Mouse (Mus musculus): Measurements from ENCODE around the gene Rps6kb2. TPM values are rescaled to one million over a fixed set of nuclear protein-coding genes. Genes with fewer than 3 reads are reported as not detected.

Rps6kb2 gene
- total RNA-seq, 2 experiments from 2014 or later: 39.5 to 39.9 TPM

DNA sequence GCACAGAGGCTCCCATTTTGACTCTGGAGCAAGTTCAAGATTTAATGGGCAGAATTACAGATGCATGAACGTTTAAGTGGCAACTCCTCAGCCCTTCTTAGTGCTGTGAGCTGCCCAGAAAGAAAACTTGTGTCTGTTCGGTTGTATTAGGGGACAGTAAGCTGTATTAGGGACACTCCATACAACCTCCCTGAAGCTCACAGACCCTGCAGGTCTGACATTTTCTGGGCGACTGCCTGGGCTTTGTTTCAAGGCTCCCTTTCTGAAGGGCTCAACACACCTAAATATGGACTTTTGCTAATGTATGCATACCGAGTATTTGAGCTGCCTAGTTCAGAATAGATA, 361 bp upstream of the Rps6kb2 start:
- DNase-seq (ENCODE audit: low spot score in 2 of 2): no peak
- intact Hi-C loops (cut with DNase I): no loop called here

DNA sequence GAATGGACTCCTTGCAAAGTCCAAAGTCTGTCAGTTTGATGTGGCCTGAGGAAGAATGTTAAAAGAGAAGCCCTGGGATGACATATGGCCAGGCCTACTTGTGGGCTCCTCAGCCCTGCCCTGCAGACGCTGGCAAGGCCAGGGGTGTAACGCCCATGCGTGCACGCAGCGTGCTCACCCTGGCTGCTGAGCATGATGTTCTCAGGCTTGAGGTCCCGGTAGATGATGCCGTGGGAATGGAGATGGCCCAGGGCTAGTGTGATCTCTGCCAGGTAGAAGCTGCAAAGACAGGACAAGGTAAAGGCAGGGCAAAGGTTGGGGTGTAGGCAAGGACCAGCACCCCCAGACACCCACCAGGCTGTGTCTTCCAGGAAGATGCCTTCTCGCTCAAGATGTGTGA, 4.1 kb downstream of the Rps6kb2 start:
- intact Hi-C loops (cut with DNase I): no loop called here
- DNase-seq (ENCODE audit: low spot score in 2 of 2): no peak

DNA sequence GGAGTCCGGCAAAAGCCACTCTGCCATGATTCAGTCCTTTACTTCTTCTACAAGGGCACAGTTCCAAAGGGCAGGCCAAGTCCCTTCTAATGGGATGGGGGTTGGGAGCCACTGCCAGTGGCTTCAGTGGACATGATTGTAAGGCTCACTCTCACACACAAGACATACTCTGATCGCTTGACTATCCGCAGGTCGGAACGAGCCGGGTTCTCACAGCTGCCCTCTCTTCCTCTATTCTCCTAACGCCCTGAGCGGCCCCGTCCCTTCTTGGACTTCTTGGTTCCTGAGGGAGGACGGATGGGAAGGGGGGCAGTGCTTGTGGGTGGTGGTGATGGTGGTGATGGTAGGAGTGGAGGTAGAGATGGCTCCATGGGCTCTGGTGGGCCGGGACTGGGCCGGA, 6.4 kb downstream of the Rps6kb2 start:
- intact Hi-C loops (cut with DNase I): no loop called here
- DNase-seq (ENCODE audit: low spot score in 2 of 2): no peak

DNA sequence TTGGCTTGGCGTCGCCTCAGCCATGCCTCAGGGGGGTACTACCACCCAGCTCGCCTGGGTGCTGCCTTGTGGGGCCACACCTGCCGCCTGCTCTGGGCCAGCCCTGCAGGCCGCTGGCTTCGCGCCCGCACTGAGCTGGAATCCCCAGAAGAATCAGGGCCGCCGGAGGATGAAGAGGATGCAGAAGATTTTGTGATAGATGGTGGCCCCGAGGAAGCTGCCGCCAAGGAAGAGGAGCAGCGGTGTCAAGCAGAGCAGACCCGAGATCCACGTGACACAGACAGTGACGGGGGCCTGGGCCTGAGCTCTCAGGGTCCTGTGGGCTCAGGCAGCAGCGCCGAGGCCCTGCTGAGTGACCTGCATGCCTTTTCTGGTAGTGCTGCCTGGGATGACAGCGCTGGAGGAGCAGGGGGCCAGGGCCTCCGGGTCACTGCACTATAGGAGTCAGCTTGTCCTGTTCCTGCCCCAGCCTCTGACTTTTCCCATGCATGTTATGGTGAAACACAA, 7.0 kb downstream of the Rps6kb2 start:
- intact Hi-C loops (cut with DNase I): no loop called here
- DNase-seq (ENCODE audit: low spot score in 2 of 2): no peak

DNA sequence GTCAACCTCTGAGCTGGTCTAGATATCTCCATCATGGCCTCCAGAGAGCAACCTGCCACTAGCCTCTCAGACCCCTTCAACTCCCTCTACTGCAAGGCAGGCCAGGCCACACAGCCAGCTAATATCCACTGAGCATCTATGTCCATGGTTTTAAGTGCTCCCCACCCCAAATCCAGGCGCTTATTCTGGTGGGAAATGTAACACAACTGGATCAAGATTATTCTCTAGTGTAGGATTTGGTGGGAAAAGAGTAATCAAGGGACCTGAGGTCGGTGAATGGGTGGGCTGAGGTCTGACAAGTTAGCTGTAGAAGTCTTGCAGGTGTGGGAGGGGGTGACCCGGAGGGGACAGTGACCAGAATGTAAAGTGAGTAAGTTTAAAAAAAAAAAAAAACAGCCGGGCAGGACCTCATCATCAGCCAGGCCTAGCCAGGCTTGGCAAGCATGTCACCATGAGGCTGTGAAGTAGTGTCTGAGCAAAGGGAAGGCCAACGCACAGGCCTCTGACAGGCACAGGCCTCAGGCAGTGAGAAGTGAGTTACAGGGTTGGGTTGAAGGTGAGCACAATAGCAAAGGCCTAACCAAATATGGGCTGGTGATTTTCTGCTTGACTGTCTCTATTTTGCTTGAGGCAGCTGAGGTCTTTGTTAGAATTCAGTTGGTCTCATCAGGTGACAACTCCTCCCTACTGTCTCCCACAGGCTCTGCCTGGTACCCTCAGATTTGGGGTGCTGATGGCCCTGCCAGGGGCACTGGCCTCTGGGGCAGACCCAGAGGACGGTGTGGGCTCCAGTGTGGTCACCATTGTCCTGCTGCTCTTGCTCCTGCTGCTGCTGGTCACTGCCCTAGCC, 7.7 kb downstream of the Rps6kb2 start:
- no peak for DNase-seq (ENCODE audit: low spot score in 2 of 2)
- intact Hi-C loops (cut with DNase I): no loop called here

DNA sequence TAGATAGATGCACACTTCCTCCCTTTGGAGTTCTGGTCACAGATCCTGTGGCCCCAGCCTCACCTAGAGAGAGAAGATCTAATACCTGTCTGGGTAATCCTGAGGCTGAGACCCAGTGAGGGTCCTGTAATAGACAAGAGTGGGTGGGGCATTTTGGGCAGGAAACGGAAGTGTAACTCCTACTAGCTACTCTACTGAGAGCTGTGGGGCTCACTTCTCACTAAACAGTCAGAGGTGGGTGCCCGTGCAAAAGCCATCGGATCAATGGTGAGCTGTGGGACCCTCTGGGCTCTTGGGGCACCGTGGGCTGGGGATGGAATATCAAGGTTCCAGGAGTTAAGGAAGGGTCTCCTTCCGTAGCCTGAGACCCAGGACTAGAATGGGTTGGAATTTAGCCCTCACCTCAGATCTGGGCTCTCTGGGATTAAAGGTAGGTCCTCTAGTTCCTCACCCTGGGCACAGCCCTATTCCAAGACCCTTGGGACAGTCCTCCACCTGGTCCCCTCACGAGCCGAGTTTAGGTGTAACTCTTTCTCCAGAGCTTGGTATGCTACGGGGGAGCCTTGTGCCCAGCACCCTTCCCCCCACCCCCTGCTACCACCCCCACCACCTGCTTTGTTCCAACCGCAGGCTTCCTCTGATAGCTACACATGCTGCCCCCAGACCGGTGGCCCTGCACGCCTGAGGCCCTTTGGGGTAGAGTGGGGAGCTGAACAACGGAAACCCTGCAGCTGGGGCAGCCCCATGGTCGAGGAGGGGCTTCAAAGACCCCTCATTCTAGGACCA, 8.5 kb downstream of the Rps6kb2 start:
- intact Hi-C loops (cut with DNase I): no loop called here
- no peak for DNase-seq (ENCODE audit: low spot score in 2 of 2)

DNA sequence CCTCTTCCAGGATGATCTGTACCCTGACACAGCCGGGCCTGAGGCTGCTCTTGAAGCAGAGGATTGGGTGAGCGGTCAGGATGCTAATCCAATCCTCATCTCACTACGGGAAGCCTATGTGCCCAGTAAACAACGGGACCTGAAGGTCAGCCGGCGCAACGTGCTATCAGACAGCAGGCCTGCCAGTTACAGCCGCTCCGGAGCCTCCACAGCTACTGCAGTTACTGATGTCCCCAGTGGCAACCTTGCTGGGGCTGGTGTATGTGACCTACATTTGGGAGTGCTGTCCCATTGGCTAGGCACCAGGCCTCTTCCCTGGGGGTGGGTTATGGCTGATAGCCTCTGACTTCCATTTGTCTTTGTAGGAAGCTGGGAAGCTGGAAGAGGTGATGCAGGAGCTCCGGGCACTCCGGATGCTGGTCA, 9.9 kb downstream of the Rps6kb2 start, which contains the start of gene Ptprcap:
Gene Ptprcap (plus strand): TSS at position 373 of the 423 bp plus-strand sequence.
- intact Hi-C loops (cut with DNase I): no loop called here
- DNase-seq (ENCODE audit: low spot score in 2 of 2): no peak

DNA sequence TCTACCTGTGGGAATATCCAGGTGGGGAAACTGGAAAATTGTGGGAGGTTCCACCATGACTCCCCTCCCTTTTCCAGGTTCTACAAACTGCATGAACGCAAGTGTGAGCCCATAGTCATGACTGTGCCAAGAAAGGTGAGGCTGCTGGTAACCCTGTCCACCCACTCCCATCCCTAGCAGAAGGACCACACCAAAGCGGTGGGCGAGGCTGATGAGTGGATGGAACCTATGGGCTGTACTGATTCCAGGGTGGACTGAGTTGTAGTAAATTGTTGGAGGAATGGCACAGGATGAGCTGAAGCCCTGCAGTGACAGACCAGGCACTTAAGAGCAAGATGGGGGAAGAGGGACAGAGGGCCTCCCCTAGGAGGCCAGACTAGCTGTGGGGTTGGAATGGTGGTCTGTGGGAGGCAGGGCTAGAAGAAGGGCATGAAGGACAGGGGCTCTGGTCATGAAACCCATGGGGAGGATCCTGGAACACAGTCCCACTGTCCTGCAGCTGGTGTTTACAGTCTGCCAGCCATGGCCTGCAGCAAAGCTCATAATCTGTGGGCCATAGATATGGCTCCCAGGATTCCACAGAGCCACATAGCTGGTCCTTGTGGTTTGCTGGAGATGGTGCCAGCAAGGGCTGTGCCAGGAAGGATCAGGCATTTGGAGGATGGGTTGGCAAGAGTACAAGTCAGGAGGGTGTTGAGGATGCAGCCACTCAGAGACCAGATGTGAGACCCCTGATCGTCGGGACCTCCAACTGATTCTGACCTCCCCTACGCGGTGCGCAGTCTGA, 10.5 kb downstream of the Rps6kb2 start:
- no peak for DNase-seq (ENCODE audit: low spot score in 2 of 2)
- intact Hi-C loops (cut with DNase I): no loop called here

DNA sequence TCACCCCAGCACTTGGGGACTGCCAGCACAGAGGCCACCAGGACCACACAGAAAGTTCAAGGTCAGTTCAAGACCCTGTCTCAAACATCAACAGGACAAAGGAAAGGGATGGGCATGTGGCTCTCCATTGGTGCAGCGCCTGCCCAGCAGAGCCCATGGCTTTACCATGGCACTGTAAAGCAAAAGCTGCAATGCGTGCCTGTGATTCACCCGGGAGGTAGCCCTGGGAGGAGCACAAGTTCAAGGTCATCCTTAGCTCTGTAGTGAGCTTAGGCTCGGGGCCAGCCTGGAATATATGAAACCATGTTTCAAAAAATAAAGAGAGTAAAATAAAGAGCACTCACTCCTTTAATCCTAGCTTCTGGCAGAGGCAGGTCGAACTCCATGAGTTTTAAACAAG, 11.3 kb downstream of the Rps6kb2 start:
- DNase-seq (ENCODE audit: low spot score in 2 of 2): no peak
- intact Hi-C loops (cut with DNase I): no loop called here

DNA sequence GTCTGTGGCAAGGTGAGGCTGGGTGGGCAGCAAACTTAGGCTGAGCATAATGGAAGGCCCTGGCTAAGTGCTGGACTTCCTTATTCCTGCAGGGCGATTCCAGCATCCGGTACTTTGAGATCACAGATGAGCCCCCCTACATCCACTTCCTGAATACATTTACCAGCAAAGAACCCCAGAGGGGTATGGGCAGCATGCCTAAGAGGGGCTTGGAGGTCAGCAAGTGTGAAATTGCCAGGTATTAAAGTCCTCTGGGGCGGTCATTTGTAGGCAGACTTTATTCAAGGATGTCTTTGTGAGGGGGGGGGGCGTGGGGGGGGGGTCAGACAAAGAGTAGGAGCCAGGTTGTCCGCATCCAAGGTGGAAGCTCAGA, 11.7 kb downstream of the Rps6kb2 start:
- intact Hi-C loops (cut with DNase I): no loop called here
- DNase-seq (ENCODE audit: low spot score in 2 of 2): no peak

DNA sequence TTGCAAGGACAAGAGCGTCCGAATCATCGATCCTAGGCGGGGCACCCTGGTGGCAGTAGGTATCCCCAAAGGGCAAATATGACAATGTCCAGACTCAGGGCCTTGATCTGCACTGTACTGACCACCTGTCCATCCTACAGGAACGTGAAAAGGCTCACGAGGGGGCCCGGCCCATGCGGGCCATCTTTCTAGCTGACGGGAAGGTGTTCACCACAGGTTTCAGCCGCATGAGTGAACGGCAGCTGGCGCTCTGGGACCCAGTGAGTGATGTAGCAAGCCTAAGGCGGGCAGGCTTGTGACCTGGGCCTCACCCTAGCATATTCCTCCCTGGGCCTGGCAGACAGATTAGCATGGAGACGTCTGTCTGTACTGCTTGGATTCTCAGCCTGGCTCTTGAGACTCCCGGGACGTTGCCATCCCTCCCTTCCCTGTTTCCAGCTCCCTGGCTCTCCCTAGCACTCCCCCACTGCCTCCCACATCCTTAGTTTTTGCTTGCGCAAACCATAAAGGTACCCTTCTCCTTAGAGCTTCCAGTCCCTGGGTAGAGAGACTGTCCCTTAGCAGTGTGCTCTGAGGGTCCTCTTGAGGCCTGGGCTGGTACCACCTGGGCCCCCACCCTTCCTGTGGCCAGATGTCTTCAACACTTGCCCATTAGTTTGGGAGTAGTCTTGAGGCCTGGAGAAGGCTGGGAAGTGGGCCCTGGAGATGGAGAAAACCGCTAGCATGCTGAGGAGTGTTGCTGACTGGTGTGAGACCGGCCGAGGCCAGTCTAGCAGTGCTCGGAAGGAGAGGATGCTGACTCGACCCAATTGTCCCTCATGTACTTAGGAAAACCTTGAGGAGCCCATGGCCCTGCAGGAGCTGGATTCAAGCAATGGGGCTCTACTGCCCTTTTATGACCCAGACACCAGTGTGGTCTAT, 12.3 kb downstream of the Rps6kb2 start:
- no peak for DNase-seq (ENCODE audit: low spot score in 2 of 2)

DNA sequence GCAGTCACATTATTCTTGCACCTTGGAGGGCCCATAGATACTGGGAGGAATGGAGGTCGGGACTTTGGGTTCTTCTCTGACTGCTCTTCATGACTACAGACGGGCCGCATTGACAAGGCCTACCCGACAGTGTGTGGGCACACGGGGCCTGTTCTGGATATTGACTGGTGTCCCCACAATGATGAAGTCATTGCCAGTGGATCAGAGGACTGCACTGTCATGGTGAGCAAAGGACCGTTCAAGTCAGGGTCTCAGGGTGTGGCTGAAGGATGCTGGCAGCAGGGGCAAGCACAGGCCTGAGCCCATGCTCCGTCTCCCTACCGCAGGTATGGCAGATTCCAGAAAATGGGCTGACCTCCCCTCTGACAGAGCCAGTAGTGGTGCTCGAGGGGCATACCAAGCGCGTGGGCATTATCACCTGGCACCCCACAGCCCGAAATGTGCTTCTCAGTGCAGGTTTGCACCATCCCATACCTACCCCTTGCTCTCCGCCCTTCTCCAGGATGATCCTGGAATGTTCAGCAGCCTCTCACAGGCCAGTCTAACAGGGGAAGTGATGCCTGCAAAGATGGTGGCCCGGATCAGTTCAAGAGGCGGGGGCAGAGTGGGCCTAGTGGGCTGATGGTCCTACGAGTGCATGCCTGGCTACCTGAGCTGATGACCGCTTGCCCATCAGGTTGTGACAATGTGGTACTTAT, 13.2 kb downstream of the Rps6kb2 start:
- intact Hi-C loops (cut with DNase I): no loop called here
- no peak for DNase-seq (ENCODE audit: low spot score in 2 of 2)

More for the DNA sequence above, 12.3 kb downstream of the Rps6kb2 start:
- intact Hi-C loops (cut with DNase I): no loop called here

DNA sequence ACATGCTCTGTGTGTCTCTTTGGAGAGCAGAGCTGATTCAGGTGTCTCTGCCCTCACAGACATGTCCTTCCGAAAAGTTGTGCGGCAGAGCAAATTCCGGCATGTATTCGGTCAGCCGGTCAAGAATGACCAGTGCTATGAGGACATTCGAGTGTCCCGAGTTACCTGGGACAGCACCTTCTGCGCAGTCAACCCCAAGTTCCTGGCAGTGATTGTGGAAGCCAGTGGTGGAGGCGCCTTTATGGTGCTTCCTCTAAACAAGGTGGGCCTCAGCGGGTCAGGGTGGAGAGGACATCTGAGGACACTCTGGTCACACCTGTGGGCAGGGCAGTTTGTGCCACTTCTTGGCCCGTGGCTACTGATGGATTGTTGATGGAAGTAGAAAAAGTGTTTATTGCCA, 13.9 kb downstream of the Rps6kb2 start:
- intact Hi-C loops (cut with DNase I): no loop called here

DNA sequence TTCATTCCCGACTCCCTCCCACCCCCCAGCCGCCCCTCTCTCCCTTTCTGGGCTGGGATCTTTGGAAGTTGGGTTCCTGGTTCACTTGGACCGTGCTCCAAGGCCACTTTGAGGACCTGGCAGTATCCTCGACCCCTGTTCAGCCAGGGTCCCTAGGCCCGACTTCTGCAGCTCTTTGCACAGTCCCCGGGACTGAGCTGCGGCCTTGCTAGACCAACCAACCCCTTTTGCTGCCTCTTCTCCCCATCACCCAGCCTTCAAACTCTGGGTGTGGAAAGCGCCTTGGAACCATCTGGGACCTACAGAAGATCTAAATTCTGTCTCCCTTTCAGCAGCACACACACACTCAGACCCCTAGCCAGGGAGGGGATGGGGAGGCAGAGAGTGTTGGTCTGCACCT, 14.3 kb downstream of the Rps6kb2 start:
- no peak for DNase-seq (ENCODE audit: low spot score in 2 of 2)

More for the DNA sequence above, 13.9 kb downstream of the Rps6kb2 start:
- DNase-seq (ENCODE audit: low spot score in 2 of 2): no peak

DNA sequence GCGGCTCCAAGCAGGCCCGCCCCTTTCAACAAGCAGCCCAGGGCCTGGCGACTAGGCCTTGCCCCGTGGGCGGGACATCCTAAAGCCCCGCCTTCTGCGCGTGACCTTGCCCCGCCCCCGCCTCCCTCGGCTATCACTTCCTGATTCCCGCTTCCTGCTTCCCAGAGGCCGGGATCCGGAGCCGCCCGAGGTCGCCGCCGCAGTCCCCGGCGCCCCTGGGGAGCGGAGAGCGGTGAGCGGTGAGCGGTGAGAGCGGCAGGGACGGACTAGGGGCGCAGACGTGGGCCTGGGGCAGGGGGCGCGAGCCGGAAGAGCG, 14.7 kb downstream of the Rps6kb2 start, which contains the start of gene Coro1b:
Gene Coro1b (plus strand): TSS at position 129 of the 316 bp plus-strand sequence.
- intact Hi-C loops (cut with DNase I): no loop called here
- DNase-seq (ENCODE audit: low spot score in 2 of 2): peak; percentile 94 to 95

More for the DNA sequence above, 14.3 kb downstream of the Rps6kb2 start:
- intact Hi-C loops (cut with DNase I): no loop called here

DNA sequence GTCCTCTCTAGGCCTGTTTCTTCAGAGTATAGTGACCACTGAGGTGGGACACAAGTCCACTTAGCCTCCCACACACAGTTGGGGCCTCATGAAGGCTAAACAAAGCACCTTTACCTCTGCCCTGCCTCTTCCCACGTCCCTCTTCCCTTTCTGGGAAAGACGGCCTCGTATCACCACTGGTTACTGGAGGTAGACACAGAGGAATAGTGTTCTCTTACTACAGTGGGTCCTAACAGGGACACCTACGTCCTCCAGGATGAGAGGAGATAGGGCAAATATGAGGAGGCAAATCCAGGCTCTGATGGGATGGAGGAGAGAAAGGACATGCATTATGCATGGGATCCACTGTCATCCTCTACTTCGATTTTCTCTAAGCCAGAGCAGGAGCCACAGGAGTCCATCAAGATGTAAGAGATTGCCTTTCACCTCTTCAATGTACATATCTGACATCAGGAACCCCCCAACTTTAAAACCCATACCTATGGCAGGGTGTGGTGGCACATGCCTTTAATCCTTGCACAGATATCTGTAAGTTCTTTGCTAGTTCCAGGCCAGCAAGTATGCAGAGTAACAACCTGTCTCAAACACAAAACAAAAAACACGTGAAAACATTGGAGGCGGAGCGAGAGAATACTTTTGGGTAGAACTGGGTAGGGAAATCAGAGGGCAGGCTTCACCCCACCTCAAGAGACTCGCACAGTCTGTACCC, 15.2 kb downstream of the Rps6kb2 start:
- intact Hi-C loops (cut with DNase I): no loop called here
- DNase-seq (ENCODE audit: low spot score in 2 of 2): no peak

DNA sequence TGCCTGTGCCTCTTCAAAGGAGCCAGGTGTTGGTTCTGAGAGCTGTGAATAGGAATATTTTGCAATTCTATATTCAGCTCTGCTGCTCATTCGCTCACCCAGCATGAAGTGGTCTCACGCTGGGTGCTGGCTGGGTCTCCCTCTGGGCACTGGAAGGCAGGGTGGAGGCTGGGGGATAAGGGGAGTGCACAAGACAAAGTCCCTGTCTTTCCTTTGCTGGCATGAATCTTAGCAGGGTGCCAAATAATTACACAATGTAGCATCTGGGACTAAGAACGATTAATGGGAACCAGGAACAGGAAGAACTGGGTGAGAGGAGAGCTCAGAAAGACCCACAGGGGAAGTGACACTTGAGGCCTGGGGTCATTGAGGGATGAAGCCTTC, 16.1 kb downstream of the Rps6kb2 start:
- intact Hi-C loops (cut with DNase I): no loop called here
- no peak for DNase-seq (ENCODE audit: low spot score in 2 of 2)

Measured in left cerebral cortex, postnatal 14 days (tissue).